Mouse (Mus musculus) retina, adult 2 months (tissue): Measurements from ENCODE around the gene Slc44a2.
"Not testable (repeated sequence)": the region's sequence is repeated elsewhere in the genome, so short reads cannot be mapped to it uniquely, and the experiment has no call there.

ENCODE experiments used
- DNase-seq: peaks from one replicate; pipeline ENCODE4 v3.0.0-alpha.2; 2012; ENCODE audit warnings: low read depth, low spot score

Slc44a2 gene

GRCm38 (mm10) chr9:21320619-21321512 lies at the start of gene Slc44a2:
Gene Slc44a2 (plus strand): TSS chr9:21320698.
- peak; percentile 65 for DNase-seq

DNA sequence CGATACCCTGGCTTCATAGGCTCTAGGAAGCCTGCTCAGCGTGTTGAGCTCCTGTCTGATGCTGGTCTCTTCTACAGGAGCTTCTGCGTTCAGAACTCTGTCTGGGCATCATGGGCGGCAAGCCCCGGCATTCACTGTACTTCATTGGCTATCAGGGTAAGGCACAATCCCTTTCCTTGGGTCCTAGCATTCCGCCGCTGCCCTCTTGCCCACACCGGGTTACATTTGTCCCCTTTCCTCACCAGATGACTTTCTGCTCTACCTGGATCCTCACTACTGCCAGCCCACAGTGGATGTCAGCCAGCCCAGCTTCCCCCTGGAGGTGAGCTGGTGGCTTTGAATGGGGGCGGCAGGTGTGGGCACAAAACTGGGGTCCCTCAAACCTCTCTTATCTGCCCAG lies 48.1 kb upstream of the Slc44a2 start:
- no peak for DNase-seq

DNA sequence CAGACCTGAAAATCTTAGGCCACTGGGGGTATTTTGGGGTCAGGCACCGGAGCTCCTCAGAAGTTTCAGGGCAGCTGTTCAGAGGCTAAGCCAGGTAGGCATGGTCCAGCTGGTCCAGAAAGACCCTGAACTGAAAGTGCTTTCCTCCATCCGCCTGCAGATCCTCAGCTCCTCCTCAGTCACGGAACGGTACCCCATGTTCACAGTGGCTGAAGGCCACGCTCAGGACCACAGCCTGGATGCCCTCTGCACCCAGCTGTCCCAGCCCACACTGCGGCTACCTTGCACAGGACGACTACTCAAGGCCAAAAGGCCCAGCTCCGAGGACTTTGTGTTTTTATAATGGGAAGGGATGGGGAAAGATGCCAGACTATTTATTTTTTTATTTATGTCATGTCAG lies 47.4 kb upstream of the Slc44a2 start:
- no peak for DNase-seq

DNA sequence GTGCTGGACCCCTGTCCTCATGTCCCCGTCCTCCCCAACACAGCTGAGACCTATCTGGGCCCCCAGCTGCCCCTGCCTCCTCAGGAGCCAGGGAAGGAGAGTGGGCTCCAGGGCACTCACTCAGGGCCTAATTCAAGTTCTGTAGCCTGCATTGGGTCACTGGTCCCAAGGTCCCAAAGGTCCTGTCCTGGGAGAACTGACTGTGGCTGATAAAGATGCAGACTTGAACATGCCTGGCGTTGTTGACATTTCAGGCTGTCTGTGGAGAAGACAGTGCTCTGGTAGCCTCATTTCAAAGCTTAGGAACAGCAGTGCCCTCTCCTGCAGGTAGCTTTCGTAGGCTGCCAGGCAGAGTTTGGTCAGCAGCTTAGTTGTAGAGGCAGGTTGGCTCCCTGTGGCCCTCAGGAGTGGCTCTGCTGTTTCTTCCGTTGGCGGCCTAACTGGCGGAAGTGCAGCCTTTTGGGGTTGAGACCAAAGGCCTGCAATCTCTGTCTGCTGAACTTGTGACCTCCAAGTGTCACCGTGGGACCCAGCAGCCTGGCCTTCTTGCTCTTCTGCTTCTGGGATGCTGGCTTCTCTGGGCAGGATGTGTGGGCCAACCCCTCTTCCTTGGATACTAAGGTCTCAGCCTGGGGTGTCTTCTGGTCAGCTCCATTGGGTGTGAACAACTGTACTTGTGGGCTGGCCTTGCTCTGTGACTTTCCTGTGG lies 46.8 kb upstream of the Slc44a2 start:
- DNase-seq: no peak

DNA sequence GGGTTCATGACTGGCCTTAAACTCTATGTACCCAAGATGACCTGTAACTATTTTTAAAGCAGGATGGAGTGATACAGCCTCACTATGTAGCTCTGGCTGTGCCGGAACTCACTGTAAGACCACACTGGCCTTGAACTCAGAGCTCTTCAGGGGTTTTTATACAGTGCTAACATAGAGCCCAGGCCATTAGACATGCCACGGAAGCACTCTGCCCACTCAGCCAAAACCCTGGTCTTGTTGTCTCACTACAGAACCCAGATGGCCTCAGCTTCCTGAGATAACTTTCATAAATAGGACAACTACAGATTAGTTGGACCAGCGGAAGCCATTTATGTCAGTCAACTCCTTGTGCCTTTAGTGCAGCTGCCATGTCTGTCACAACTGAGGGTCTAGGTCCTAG lies 46.2 kb upstream of the Slc44a2 start:
- no peak for DNase-seq

- DNase-seq: no peak
Measured at GRCm38 (mm10) chr9:21275013-21275710, 45.3 kb upstream of the Slc44a2 start.

GRCm38 (mm10) chr9:21275727-21276126 lies 44.8 kb upstream of the Slc44a2 start:
- no peak for DNase-seq

GRCm38 (mm10) chr9:21276307-21276706 lies 44.2 kb upstream of the Slc44a2 start:
- no peak for DNase-seq

DNA sequence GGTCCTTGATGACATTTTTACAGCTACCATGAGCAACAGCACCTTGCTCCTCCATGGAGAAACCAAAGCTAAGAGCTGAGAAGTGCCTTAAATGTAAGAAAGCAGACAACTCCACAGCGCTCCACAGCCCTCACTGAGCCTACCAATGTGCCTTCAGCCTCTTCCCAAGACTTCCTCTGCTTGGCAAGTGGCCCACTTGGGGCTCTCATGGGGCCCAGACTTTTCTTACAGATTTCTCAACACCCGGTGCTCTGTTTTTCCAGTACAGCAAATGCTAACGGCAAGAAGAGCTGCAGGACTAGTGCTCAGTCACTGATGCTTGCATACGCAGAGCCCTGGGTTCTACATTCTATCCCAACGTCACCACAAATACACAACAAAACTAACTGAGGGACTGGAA lies 42.7 kb upstream of the Slc44a2 start:
- DNase-seq: no peak

GRCm38 (mm10) chr9:21283591-21283990 lies 36.9 kb upstream of the Slc44a2 start:
- DNase-seq: no peak

DNA sequence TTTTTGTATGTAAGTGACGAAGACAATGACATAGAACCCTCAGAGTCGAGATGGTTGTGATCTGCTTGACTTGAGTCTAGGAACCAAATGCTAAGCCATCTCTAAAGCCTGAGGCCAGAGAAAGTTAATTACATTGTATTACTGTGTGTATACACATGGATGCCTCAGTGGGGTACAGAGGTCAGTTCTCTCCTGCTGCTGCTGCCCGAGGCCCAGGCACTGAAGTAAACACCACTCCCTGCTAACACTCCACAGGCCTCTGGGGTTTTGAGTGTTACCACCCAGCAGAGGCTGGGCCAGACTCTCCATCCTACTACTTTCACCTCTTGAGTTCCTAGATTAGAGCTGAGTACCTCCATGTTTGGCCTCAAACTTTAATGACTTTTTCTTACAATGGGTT lies 36.5 kb upstream of the Slc44a2 start:
- no peak for DNase-seq

- DNase-seq: no peak
Measured at GRCm38 (mm10) chr9:21286753-21287152, 33.7 kb upstream of the Slc44a2 start.

DNA sequence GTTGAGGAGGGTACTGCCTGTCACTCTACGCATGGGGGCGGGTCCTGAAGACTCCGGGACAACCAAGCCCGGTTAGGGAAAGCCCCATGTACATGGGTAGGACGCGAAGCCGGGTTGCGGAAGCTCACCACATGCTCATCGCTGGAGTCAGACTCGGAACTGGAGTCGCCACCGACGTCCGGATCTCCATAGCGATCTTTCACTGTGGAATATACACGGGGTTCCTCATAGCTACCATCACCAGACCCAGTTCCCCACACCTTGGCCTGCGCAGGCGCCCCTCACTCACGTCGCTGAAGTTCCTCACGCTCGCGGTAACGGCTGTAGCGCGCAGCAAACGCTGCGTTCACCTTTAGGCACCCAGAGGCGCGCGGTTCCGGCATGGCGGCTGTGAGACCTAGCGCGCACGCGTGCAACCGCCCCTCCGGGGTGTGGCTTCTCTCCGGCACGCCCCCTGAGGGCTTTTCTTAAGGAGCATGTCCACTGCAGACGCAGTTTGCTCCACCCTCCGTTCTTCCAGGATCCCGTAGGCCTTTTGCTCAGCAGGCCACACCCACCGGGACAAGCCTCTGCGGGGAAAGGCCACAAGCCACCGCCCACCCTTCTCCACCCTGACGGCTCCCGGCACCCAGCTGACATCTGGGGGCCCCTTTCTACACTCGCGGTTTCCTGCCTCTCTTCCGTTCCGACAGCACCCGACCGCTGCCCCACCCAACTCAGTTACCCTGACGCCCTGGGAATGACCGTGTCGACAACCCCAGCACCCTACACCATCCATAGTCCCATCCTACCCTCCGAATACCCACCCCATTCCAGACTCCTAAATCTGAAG lies 32.7 kb upstream of the Slc44a2 start, which contains the start of gene Kri1:
Gene Kri1 (minus strand): TSS at position 399 of the 832 bp plus-strand sequence.
- DNase-seq: peak; percentile 91

DNA sequence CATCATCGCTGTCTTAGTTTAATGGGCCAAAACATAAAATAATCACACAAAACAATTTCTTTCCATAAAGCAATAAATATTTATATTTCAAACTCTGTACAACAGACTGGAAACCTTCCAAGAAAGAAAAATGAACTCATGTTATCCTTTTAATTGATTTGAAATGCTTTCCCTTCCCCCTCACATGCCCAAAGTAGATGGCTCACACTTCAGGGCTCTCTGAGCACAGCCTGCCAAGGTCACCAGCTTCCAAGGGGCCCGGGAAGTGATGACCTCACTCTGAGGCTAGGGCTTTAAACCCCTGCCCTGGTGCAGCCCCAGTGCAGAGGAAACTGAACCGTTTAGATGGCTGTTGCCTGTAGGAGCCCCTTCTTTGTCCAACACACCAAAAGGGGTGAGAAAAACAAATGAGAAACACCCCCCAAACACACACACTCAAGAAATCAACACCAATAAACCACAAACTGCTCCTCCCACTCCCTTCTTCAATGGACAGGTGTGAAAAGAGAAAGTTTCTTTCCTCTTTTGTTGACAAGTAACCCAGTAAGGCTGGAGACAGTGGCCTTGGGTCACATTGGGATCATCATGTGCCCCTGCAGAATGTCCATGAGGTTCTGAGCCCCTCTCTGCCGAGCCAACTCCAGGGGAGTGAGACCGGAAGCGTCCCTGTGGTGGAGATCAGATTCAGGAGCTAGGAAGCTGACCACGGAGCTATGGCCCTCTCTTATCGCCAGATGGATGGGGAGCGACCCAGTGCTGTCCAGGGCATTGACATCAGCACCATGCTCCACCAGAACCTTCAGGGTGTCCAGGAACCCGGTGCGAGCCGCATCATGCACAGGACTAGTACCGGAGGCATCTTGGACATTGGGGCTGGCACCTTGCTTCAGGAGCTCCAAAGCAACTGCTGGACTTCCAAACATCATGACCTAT lies 31.8 kb upstream of the Slc44a2 start:
- DNase-seq: no peak

DNA sequence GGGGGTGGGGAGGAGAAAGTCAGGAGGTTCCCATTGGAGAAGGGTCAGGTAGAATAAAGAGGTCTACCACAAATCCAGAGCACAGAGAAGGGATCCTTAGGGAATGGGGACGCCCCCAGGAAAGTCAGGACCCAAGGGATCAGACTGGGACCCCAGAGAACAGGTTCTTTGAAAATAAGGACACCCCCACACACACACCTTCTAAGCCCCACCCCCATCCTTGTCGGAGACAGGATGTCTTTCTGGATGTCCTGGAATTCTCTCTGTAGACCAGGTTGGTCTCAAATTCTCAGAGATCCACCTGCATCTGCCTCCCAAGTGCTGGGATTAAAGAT lies 31.2 kb upstream of the Slc44a2 start:
- no peak for DNase-seq

- DNase-seq: no peak
Measured at GRCm38 (mm10) chr9:21290589-21290988, 29.9 kb upstream of the Slc44a2 start.

DNA sequence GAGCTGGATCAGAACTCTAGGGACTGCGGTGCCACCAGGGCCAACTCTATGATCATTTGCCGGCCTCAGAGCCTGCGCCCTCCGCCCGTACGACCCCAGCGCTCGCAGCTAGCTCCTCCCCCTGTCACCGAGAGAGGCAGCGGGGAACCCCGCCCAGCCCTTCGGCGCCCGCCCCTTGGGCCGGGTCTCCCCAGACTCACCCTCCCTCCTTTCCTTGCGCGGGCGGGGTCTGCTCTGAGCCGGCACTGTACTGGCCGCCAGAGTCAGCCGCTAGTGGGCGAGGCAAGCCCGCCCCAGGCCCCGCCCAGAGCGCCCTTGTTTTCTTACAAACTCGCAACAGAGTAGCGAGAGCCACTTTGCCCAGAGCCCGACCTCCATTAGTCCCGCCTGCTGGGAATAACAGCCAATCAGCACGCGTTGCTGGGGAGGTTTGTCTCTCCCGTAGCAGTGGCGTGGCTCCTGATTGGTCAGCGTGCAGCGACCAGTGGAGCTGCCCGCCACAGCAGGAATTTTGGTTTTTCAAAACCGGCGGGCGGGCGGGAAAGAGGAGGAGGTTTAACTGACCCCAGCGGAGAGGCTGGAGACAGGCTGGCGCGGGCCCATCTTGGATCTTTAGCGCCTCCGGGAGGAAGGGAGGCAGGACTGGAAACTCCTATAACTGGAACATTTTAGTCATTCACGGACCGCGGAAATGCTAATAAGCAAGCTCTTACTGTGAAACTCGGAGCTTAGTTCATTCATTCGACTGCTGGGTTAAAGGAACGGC lies 29.3 kb upstream of the Slc44a2 start, which contains the start of gene Cdkn2d:
Gene Cdkn2d (minus strand): TSS at position 386 of the 766 bp plus-strand sequence.
- peak; percentile 96 for DNase-seq

GRCm38 (mm10) chr9:21291868-21292267 lies 28.6 kb upstream of the Slc44a2 start:
- DNase-seq: not testable (repeated sequence)

DNA sequence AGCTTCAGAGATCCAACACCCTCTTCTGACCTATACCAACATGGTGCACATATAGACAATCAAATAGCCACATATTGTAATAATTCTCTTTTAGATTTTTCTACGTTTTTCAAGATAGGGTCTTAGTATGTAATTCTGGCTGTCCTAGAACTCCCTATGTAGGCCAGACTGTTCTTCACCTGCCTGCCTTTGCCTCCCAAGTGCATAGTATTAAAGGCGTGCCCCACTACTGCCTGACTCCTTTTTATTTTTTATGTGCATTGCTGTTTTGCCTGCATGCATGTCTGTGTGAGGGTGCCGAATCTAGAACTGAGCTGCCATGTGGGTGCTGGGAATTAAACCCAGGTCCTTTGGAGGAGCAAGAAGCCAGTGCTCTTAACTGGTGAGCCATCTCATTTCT lies 28.2 kb upstream of the Slc44a2 start:
- no peak for DNase-seq
